Mouse (Mus musculus) kidney, postnatal 4 days (tissue): ENCODE results near the gene Olfr593.
"Not testable (repeated sequence)": the region's sequence is repeated elsewhere in the genome, so short reads cannot be mapped to it uniquely, and the experiment has no call there.

ENCODE experiments used
- DNase-seq, 2 experiments: peaks; one replicate each; pipeline ENCODE4 v3.0.0; 2021; ENCODE audit warnings: mixed read lengths in 2 of 2

Gene Olfr593

DNA sequence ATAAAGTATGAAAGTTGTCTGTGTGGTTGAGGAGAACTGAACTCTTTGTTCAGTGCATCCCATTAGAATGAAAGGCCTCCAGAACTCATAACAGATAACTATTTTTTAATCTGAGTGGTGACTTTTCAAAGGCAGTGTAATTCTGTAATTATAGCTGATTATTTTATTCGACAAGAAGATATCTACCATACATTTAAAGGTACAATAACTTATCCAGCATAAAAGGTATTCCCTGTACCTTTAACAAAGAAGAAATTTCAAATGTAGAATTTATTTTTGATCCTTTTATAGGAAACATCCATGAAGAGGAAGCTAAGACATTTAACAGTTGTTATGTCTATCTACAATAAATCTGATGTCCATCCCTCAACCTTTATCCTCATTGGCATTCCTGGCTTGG, at the start of gene Olfr593:
Olfr593 (plus strand) TSS at position 301 of the 400 bp plus-strand sequence.
- DNase-seq, result no peak

DNA sequence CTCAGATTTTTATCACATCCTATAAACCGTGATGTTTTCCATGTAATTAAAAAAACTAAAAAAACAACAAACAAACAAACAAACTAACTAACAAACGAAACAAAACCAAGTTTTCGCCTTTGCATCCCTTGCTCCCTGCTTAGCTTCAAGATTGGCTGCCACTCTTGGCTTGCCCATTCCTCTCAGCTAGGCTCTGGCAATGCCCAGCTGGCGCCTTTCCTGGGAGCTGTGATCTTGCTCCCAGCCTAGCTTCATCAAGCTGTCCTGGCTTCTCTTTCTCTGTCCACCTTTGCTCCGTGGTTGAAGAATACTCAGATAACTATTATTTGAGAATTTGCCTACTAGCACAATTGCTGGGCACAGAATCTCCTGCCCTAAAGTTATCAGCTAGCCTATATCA, 42.0 kb upstream of the Olfr593 start:
- no peak for DNase-seq

DNA sequence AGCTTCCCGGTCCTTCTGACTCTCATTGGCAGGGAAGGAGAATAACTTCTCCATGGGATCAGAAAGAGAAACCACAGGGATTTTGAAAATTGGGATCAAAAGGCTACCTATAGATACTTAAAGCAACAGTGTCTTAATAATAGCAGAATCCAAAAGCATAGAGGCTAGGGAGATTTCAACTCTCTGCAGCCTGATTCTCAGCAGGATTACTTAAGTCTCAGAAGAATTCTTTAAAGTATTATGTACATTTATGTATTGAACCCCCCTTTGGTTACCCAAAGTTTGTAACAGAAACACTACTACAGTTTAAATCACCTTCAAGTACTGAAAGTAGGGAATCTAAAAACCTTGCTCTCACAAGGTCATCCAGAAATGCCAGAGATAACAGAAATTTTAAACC, 33.4 kb upstream of the Olfr593 start, which contains the start of gene Olfr591:
Olfr591 (minus strand) TSS at position 101 of the 400 bp plus-strand sequence.
- no peak for DNase-seq

DNA sequence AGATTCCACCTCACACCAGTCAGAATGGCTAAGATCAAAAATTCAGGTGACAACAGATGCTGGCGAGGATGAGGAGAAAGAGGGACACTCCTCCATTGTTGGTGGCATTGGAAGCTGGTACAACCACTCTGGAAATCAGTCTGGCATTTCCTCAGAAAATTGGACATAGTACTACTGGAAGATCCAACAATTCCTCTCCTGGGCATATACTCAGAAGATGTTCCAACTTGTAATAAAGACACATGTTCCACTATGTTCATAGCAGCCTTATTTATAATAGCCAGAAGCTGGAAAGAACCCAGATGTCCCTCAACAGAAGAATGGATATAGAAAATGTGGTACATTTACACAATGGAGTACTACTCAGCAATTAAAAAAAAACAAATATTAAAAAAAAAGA, 27.2 kb upstream of the Olfr593 start, which contains the start of gene Olfr592:
Olfr592 (plus strand) TSS at position 301 of the 400 bp plus-strand sequence.
- DNase-seq, result not testable (repeated sequence)

DNA sequence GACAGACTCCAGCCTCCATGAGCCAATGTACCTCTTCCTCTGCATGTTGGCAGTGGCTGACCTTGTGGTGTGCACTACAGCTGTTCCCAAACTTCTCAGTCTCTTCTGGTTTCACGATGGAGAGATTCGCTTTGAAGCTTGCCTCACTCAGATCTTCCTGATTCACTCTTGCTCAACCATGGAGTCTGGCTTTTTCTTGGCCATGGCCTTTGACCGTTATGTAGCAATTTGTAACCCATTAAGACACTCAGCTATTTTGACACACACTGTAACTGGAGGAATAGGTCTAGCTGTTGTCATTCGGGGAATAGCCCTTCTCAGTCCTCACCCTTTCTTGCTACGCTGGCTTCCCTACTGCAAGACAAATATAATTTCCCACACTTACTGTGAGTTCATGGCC, 388 bp downstream of the Olfr593 start:
- DNase-seq, result not testable (repeated sequence)

DNA sequence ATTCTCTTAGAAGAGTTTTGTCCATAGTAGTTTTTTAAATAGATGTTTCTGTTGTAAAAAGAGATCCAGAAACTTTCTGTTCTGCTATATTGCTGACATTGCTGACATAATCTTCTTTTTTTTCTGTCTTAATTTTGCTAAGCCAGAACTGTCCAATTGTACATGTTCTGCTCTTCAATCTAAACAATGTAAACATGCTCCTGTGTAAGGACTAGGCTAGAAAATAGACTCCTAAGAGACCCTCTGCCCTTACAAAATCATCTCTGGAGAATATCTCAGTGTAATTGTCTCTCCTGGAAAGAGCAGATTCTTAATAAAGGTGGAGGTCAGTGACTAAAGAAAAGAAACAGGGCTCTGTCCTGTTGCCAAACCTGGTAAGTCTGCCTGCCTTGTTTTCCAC, 5.0 kb downstream of the Olfr593 start, which contains the start of gene Olfr594:
Olfr594 (plus strand) TSS at position 301 of the 400 bp plus-strand sequence.
- no peak for DNase-seq

DNA sequence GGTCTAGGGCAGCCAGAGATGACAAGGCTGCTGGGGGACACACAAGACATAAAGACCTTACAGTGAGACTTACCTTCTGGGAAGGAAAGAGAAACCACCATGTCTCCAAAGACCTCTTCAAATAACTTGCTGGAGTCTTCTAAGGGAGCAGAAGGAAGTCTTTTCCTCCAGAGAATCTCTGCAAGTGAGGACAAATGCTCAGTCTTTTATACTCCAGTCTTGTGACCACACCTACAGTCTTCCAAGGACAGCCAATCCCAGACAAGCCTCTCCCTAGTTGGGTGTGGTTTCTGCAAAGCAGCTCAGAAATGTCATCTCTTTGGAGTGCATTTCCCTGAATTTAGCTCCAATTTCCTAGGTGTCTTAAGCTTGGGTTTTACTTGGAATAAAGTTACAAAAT, 40.7 kb downstream of the Olfr593 start, which contains the start of gene Usp17ld:
Usp17ld (minus strand) TSS at position 101 of the 400 bp plus-strand sequence.
- not testable (repeated sequence) for DNase-seq
